Mouse (Mus musculus) embryonic facial prominence, embryonic 13.5 days (tissue): ENCODE measurements around the gene Trim80. TPM values are rescaled to one million over a fixed set of nuclear protein-coding genes. Genes with fewer than 3 reads are reported as not detected.

Experiments
- ATAC-seq: fragments of 200-750 bp; cut with Nextera tagmentation; 2 replicates; pipeline ENCODE4 v1.8.0; 2017; ENCODE audit warnings: low read depth; ENCODE audit not compliant: insufficient number of reproducible peaks, insufficient read depth, low FRiP score, low TSS enrichment
- H3K27ac ChIP-seq: fragments of 300-500 bp; sonication (generic); 2 replicates; pipeline ENCODE4 v1.5.1; 2015; ENCODE audit warnings: moderate library complexity, mild to moderate bottlenecking, inconsistent platforms
- H3K27me3 ChIP-seq: fragments of 300-500 bp; sonication (generic); 2 replicates; pipeline ENCODE4 v1.6.1; 2015; ENCODE audit warnings: mild to moderate bottlenecking, inconsistent platforms
- H3K36me3 ChIP-seq: fragments of 300-500 bp; sonication (generic); 2 replicates; pipeline ENCODE4 v1.6.1; 2015; ENCODE audit warnings: mild to moderate bottlenecking, inconsistent platforms
- H3K4me1 ChIP-seq: fragments of 300-500 bp; sonication (generic); 2 replicates; pipeline ENCODE4 v1.6.1; 2015; ENCODE audit warnings: inconsistent platforms
- H3K4me2 ChIP-seq: fragments of 300-500 bp; sonication (generic); 2 replicates; pipeline ENCODE4 v1.6.1; 2015; ENCODE audit warnings: moderate library complexity, mild to moderate bottlenecking, inconsistent platforms
- H3K4me3 ChIP-seq: fragments of 300-500 bp; sonication (generic); 2 replicates; pipeline ENCODE4 v1.5.1; 2015; ENCODE audit warnings: mild to moderate bottlenecking, inconsistent platforms
- H3K9ac ChIP-seq: fragments of 300-500 bp; sonication (generic); 2 replicates; pipeline ENCODE4 v1.6.1; 2015; ENCODE audit warnings: mild to moderate bottlenecking, inconsistent platforms
- H3K9me3 ChIP-seq: fragments of 300-500 bp; sonication (generic); 2 replicates; pipeline ENCODE4 v1.6.1; 2016; ENCODE audit warnings: inconsistent platforms
- WGBS: fragments of 180-500 bp; shearing (Covaris S2); methylation state at CpG from one replicate; pipeline ENCODE4 v1.1.7; 2015; ENCODE audit warnings: mixed read lengths; 5-methylcytosine and 5-hydroxymethylcytosine counted together
- polyA plus RNA-seq: library from polyadenylated mRNA; unstranded; fragments of >200 nt; fragmentation: Nextera tagmentation; extraction: Ambion mirVana; gene quantifications from 2 replicates; pipeline ENCODE4 v1.2.1, GENCODE M21; 2015

Gene Trim80
- polyA plus RNA-seq, 1 experiment from 2014 or later, result 0.14 TPM

DNA sequence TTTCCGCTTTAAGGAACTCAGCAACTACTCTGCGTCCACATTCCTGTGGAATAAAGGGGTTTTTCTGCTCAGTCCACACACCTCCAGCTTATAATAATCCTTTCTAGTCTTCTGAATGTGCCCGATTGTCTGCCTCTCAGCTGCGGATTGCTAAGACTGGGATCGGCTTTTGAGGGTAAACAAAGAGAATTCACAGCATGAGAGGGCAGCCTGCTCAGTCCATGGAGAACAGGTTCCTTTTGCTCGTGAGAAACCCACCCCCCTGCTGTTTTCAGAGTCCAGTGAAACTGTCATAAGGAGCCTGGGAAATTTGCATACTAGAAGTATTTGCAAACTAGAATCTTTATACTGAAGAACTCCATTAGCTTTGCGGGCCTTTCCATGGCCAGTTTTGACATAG, 30.8 kb upstream of the Trim80 start:
- H3K9me3 ChIP-seq, result no peaks in the 10 kb centered on the region
- no peak overlapping the region for H3K27ac ChIP-seq
- no peaks in the 10 kb centered on the region for H3K27me3 ChIP-seq
- H3K36me3 ChIP-seq, result peaks cover 54% of the 10 kb centered on the region
- no peak overlapping the region for H3K4me2 ChIP-seq
- no peak overlapping the region for H3K4me3 ChIP-seq
- WGBS, result 65% methylated on average over 7 of the region's 7 CpGs
- peak overlapping the region; percentile 11; the same call in 1 of the 2 replicates for H3K9ac ChIP-seq
- H3K4me1 ChIP-seq, result peaks cover 27% of the 10 kb centered on the region
- ATAC-seq, result no peak

DNA sequence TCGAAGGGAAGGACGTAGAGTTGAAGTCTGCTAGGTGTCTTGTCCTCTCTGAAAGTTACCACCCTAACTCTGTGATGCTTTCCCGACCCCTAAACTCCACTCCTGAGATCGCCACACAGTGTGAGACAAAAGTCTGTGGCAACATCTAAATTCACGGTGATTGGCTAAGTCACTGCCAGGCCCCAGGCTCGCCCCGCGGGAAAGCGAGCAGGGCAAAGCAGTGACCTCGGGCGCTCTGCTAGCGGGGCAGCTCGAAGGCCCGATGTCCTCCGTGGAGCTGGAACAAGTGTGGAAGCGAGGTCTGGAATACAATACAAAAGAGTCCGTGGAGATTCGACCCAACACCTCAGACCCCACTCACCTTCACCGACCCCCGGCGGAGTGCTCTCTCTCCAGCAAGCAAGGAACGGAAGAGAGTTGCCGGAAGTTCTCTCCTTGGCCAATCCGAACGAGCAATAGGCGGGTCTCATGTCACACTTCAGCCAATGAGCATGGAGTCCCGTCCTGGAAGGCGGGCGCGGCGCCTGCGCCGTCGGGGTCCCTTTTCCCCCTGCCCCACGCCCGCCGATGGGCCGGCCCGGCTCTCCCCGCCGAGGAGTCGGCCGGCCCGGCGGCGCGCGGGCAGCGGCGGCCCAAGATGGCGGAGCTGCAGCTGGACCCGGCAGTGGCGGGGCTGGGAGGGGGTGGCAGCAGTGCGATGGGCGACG, 20.7 kb upstream of the Trim80 start, which contains the start of the genes Atp5h and Kctd2:
Gene Atp5h, minus strand, starts transcription at position 432 of the 707 bp plus-strand sequence.
Gene Kctd2, plus strand, starts transcription at position 598 of the 707 bp plus-strand sequence.
- Histone ChIP-seq H3K36me3 (peaks cover 48% of the 10 kb centered on the region), H3K27me3 (no peaks in the 10 kb centered on the region), H3K4me2 (peak within 1 kb of the TSS; percentile 98), H3K9me3 (no peaks in the 10 kb centered on the region), H3K9ac (peak within 1 kb of the TSS; percentile 96), H3K27ac (peak within 1 kb of the TSS; percentile 80), H3K4me1 (peaks cover 34% of the 10 kb centered on the region), H3K4me3 (peak within 1 kb of the TSS; percentile 91)
- under 1% methylated on average over 56 of the region's 56 CpGs for WGBS
- peak; percentile 96 for ATAC-seq

DNA sequence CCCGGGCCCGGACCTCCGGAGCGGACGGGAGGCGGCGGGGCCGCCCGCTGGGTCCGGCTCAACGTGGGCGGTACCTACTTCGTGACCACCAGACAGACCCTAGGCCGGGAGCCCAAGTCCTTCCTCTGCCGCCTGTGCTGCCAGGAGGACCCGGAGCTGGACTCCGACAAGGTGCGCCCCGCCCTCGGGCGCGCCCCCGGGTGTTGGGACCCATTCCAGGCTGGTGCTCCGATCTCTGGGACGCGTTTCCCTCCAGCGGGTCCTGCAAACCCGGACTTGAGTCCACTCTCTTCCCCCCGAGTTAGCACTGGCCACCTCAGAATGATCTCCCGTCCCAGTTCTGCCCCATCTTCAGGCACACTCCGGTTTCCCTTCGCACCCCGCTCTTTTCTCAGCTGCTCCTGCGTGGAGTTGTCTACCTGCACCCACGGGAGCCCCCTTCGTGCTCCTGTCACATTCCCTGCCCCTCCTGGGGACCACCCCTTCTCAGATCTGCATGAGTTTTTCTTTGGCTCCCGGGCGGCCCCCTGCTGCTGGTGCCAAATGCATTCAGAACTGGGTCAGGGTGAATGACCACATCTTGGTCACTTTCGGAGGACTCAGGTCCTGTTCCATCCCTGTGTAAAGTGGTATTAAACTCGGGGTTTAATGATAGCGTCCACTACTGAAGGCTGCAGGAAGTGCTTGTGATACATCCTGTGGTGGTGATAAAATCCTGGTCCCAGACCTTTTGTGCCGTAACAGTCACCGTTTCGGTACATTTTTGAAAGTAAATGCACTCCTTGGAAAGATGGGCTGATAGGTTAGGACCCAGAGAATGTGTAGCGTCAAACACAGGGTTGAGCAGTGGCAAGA, 19.8 kb upstream of the Trim80 start:
- ATAC-seq, result peak; percentile 40; the same call in 1 of the 2 replicates
- Histone ChIP-seq H3K4me1 (peaks cover 34% of the 10 kb centered on the region), H3K36me3 (peaks cover 47% of the 10 kb centered on the region)

DNA sequence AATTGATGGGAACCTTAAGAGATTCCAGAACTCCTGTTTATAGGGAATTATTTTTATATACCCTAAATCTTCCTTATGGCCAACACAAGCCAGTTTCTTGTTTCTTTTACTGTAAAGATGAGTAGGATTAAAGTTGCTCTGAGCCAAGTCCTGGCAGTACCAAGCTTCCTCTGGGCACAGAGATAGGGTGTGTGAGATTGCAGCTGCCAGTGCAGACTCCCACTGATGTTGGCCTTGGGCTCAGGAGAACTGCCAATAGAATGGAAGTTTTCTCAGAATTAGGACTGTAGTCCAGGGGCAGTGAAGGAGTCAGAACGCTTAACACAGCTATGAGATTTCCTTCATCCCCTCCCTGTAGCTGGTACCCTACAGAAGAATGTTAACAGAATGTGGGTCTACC, 19.0 kb upstream of the Trim80 start:
- peaks cover 34% of the 10 kb centered on the region for H3K4me1 ChIP-seq
- peak overlapping the region; percentile 98 for H3K4me2 ChIP-seq
- no peaks in the 10 kb centered on the region for H3K27me3 ChIP-seq
- H3K36me3 ChIP-seq, result peaks cover 47% of the 10 kb centered on the region
- H3K9me3 ChIP-seq, result no peaks in the 10 kb centered on the region
- 55% methylated on average over 1 of the region's 1 CpGs for WGBS
- peak overlapping the region; percentile 96; the same call in 1 of the 2 replicates for H3K9ac ChIP-seq
- H3K4me3 ChIP-seq, result peak overlapping the region; percentile 91
- H3K27ac ChIP-seq, result no peak overlapping the region; the same call in 1 of the 2 replicates
- no peak for ATAC-seq

More for the DNA sequence above, 19.8 kb upstream of the Trim80 start:
- H3K4me3 ChIP-seq, result peak overlapping the region; percentile 91
- H3K27me3 ChIP-seq, result no peaks in the 10 kb centered on the region
- H3K27ac ChIP-seq, result peak overlapping the region; percentile 80
- H3K9me3 ChIP-seq, result no peaks in the 10 kb centered on the region
- peak overlapping the region; percentile 96 for H3K9ac ChIP-seq
- WGBS, result 2% methylated on average over 45 of the region's 45 CpGs
- peak overlapping the region; percentile 98 for H3K4me2 ChIP-seq

DNA sequence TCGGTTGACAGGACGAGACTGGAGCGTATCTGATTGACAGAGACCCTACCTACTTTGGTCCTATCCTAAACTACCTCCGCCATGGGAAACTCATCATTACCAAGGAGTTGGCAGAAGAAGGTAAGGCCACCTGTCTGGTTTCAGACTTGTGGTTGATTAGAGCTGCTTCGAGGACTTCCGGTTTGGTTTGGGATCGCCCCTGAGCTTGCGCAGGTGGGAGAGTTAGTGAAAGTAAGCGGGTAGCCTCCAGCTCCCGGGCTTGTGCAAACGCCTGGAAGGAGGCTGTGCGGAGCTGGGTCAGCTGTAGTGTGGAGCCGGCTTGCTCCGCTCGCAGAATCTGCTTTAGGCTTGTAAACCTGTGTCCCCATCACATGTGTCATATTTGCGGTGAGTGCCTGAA, 18.4 kb upstream of the Trim80 start:
- Histone ChIP-seq H3K4me2 (no peak overlapping the region), H3K4me3 (no peak overlapping the region), H3K27me3 (no peaks in the 10 kb centered on the region), H3K4me1 (peaks cover 34% of the 10 kb centered on the region), H3K9me3 (no peaks in the 10 kb centered on the region), H3K9ac (no peak overlapping the region), H3K27ac (no peak overlapping the region), H3K36me3 (peaks cover 47% of the 10 kb centered on the region)
- no peak for ATAC-seq
- WGBS, result 82% methylated on average over 16 of the region's 16 CpGs

DNA sequence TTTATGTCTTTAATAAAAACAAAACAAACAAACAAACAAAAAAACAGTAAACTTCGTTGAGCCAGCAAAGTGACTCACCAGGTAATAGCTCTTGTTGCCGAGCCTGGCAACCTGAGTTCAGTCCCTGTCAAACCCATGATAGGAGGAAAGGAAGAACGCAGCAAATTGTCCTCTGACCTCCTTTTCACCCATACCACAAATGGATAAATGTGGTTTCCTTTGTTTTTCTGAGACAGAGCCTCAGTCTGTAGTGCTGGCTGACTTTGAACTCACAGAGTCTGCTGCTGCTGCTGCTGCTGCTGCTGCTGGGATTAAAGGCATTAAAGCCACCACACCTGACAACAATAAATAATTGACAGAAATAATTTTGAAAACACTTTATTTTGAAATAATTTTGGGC, 17.3 kb upstream of the Trim80 start:
- H3K9ac ChIP-seq, result no peak overlapping the region
- 81% methylated on average over 3 of the region's 3 CpGs for WGBS
- peaks cover 45% of the 10 kb centered on the region for H3K36me3 ChIP-seq
- ATAC-seq, result no peak
- no peak overlapping the region for H3K4me2 ChIP-seq
- no peaks in the 10 kb centered on the region for H3K9me3 ChIP-seq
- no peak overlapping the region for H3K4me3 ChIP-seq
- peaks cover 39% of the 10 kb centered on the region for H3K4me1 ChIP-seq
- H3K27ac ChIP-seq, result no peak overlapping the region
- H3K27me3 ChIP-seq, result no peaks in the 10 kb centered on the region

DNA sequence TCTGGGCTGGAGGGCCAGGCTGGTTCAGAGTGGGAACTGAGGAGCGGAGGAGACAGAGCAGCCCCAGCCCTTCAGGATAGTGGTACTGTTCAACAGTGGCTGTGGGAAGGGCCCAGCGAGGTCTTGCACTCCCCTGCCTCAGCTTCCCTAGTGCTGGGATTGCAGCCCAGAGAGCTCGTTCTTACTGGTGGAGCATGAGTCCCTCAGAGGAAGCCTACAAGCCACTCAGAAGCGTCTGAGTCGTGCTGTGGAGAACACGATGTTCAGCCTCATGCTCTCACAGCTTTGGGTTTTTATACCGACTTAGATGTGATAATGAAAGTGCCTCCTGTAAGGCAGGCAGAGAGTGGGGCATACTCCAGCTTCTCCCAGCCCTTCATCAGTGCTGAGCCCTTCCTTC, 15.7 kb upstream of the Trim80 start:
- H3K27ac ChIP-seq, result no peak overlapping the region
- 87% methylated on average over 7 of the region's 7 CpGs for WGBS
- H3K4me3 ChIP-seq, result no peak overlapping the region
- ATAC-seq, result no peak
- H3K36me3 ChIP-seq, result peaks cover 58% of the 10 kb centered on the region
- H3K4me2 ChIP-seq, result no peak overlapping the region
- no peaks in the 10 kb centered on the region for H3K27me3 ChIP-seq
- H3K9ac ChIP-seq, result no peak overlapping the region
- no peaks in the 10 kb centered on the region for H3K9me3 ChIP-seq
- H3K4me1 ChIP-seq, result peaks cover 30% of the 10 kb centered on the region

DNA sequence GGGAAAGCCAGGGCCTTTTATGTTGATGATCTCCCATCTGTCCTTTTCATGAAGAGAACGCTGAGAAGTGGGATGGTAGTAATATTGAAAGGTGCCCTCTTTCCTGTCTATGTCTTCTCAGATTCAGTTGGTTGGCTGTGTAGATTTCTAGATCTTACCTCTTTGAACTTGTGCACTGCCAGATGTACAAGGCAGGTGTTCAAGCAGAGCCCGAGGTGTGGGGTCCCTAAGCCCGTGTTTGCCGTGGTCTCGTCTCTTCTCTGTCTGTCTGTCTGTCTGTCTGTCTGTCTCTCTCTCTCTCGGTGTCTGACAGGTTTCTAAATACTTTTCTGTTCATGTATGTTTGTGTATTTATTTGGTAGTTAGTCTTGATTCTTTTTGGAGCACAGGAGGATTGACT, 14.7 kb upstream of the Trim80 start:
- no peak overlapping the region for H3K27ac ChIP-seq
- H3K36me3 ChIP-seq, result peaks cover 68% of the 10 kb centered on the region
- H3K9me3 ChIP-seq, result no peaks in the 10 kb centered on the region
- 86% methylated on average over 6 of the region's 6 CpGs for WGBS
- H3K4me1 ChIP-seq, result peaks cover 28% of the 10 kb centered on the region
- H3K4me3 ChIP-seq, result no peak overlapping the region
- no peaks in the 10 kb centered on the region for H3K27me3 ChIP-seq
- no peak overlapping the region for H3K9ac ChIP-seq
- ATAC-seq, result no peak
- H3K4me2 ChIP-seq, result no peak overlapping the region

DNA sequence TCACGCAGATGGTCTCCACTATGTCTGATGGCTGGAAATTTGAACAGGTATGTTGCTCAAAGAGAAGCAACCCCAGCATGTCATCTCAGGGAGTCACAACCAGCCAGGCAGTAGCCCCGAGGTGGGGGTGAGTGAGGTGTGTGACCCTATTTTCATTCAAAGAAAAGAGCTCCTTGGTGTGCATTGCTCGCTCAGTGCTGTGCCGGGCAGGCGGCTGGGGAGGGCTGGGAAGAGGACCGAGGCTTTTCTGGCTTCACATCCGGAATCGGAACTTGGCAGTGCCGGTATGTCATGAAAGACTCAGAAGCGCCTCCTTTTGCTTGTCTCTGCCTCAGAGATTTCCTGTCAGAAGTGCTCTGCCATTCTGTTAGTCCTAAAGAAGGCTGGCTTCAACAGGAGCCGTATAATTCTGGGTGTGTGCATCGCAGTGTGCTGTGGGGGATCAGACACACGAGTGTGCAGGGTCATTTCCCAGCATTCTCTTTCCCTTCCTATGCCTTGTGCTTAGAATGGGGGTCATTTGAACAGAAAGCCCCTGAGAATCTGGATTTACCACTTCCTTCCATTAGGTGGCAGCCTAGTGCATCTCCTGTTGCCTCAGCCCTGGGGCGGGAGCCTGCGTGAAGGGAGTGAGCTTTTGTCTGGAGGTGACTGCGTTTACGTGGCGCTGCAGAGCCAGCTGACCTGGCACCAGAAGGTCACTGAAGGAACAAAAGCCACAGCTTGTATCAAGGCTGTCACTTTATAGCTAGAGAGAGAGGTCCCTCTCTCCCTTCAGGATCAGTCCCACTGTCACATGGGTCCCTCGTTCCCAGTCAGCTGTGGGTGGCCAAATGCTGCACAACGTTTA, 12.6 kb upstream of the Trim80 start:
- ATAC-seq, result no peak
- Histone ChIP-seq H3K27ac (peak overlapping the region; percentile 23; the same call in 1 of the 2 replicates), H3K9me3 (no peaks in the 10 kb centered on the region), H3K4me3 (peak overlapping the region; percentile 19), H3K27me3 (no peaks in the 10 kb centered on the region), H3K4me1 (peaks cover 11% of the 10 kb centered on the region), H3K36me3 (peaks cover 81% of the 10 kb centered on the region), H3K9ac (peak overlapping the region; percentile 51; the same call in 1 of the 2 replicates), H3K4me2 (peak overlapping the region; percentile 45)
- 32% methylated on average over 20 of the region's 20 CpGs for WGBS

DNA sequence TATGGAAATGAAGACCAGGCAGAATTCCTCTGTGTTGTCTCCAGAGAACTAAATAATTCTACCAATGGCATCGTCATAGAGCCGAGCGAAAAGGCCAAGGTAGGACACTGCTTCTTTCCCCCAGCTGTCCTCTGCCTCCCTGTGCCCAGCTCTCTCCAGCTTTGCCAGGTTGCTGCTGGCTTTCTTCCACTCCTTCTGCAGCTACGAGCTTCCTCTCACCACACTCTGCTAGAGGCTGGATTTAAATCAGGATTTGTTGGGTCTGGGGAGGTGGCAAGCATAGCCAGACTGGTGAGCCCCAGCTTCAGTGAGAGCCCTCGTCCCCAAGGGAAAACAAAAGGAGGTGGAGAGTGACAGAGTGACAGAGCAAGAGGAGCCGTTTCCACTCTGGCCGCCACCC, 11.0 kb upstream of the Trim80 start:
- Histone ChIP-seq H3K36me3 (peaks cover 79% of the 10 kb centered on the region), H3K4me3 (no peak overlapping the region), H3K27me3 (no peaks in the 10 kb centered on the region), H3K27ac (no peak overlapping the region), H3K9ac (no peak overlapping the region; the same call in 1 of the 2 replicates), H3K4me1 (peaks cover 11% of the 10 kb centered on the region), H3K4me2 (no peak overlapping the region), H3K9me3 (no peaks in the 10 kb centered on the region)
- WGBS, result 87% methylated on average over 7 of the region's 7 CpGs
- ATAC-seq, result no peak

DNA sequence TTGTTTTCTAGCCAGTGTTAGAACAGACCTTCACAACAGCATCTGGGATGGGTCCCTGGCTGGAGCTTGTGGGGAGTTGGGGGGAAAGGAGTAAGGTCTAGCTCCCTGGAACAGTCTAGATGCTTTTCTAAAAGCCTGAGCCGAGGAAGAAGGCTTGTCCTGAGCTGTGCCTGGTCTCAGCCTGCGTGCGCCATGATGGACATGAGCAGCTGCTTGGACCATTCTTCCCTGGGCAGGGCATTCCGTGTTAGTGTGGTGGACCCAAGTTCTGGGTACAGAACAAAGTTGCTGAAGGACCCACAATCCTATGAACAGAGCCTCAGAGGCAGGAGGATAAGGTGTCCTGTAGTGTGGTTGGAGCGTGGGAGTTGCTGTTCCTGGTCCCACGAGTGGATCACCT, 9.8 kb upstream of the Trim80 start:
- Histone ChIP-seq H3K4me2 (no peak overlapping the region), H3K9me3 (no peaks in the 10 kb centered on the region), H3K36me3 (peaks cover 69% of the 10 kb centered on the region), H3K4me3 (no peak overlapping the region), H3K9ac (no peak overlapping the region), H3K4me1 (peaks cover 17% of the 10 kb centered on the region), H3K27ac (no peak overlapping the region), H3K27me3 (0 out of 2 replicates have a peak, but pooled peaks cover 2% of the 10 kb centered on the region)
- 86% methylated on average over 6 of the region's 6 CpGs for WGBS
- ATAC-seq, result no peak
